Mouse (Mus musculus): ENCODE measurements around the gene Gpx3.

- TF ChIP-seq CTCF (IDR thresholded peaks at IDR 0.05; ENCODE audit: borderline replicate concordance, control insufficient read depth, extremely low read depth, insufficient read depth, low read length, poor library complexity) = no peak
- no peak for TF ChIP-seq POLR2A (IDR thresholded peaks at IDR 0.05; ENCODE audit: control insufficient read depth, extremely low read depth, insufficient read depth, low read length, poor library complexity)
Observed at GRCm38 (mm10) chr11:54879434-54879833, 22.8 kb upstream of the Gpx3 start.

Data from thymus, adult 2 months (tissue).